Mouse (Mus musculus): Measurements from ENCODE around the gene Cd248. TPM values are rescaled to one million over a fixed set of nuclear protein-coding genes. Genes with fewer than 3 reads are reported as not detected.
A peak's percentile ranks its signal among the peaks of the same experiment; 100 is the strongest.
"Not testable (repeated sequence)": the region's sequence is repeated elsewhere in the genome, so short reads cannot be mapped to it uniquely, and the experiment has no call there.

The Cd248 gene
- polyA plus RNA-seq, 1 experiment from 2014 or later, result 30.1 TPM

DNA sequence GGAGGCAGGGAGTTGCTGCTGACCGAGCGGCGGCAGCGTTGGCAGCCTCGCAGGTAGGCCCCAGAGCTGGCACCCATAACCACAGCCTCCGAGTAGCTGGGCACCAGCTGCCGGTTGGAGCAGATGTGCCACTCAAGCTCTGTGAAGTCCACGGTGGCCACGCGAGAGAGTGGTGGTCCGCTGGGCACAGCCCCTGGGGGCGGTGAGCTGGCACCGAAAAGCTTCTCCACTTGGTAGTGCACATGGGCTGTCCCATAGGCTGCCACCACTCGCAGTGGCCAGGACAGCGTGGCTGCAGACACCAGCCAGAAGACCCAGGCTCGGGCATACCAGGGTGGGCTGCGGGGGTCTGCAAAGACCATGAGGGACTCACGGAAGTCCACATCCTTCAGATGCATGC lies 14.1 kb downstream of the Cd248 start:
- Histone ChIP-seq H3K4me1 (ENCODE audit: control insufficient read depth, insufficient read depth, low read length) (no peaks in the 10 kb centered on the region), H3K4me2 (ENCODE audit: low read depth) (no peak overlapping the region), H3K4me3 (ENCODE audit: low read depth, low read length) (no peak overlapping the region), H3K27me3 (ENCODE audit: control insufficient read depth, insufficient read depth, low read length) (peaks cover 65% of the 10 kb centered on the region), H3K27ac (ENCODE audit: low read depth, low read length) (no peak overlapping the region), H3K9me3 (ENCODE audit: control insufficient read depth, low read length) (no peaks in the 10 kb centered on the region), H3K36me3 (ENCODE audit: control insufficient read depth, insufficient read depth, low read length) (no peaks in the 10 kb centered on the region), H3K9ac (ENCODE audit: low read length) (no peak overlapping the region)
- ATAC-seq (ENCODE audit: insufficient read depth, low FRiP score, low TSS enrichment) (no peak), DNase-seq (ENCODE audit: low spot score) (no peak)
- WGBS, result 67% methylated on average over 18 of the region's 18 CpGs

DNA sequence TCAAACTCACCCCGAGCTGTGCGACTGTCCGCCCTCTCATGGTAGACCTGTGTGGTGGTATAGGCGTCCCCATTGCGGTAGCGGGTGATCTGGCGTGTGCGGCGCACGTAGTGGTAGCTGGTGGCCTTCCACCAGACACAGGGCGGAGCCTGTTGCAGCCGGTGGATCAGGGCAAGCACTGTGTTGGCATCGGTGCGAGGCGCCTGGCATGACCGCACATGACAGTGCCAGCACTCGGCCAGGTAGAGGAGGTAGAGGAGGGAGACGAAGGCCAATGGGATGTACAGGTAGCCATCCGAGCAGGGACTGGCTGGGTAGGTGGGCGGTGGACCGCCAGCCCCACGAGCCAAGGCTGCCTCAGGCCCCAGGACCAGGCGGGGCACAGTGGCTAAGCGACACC lies 14.7 kb downstream of the Cd248 start:
- WGBS, result 74% methylated on average over 24 of the region's 24 CpGs
- ATAC-seq (ENCODE audit: insufficient read depth, low FRiP score, low TSS enrichment), result no peak
- H3K27ac ChIP-seq (ENCODE audit: low read depth, low read length), result no peak overlapping the region
- no peak for DNase-seq (ENCODE audit: low spot score)
- no peaks in the 10 kb centered on the region for H3K9me3 ChIP-seq (ENCODE audit: control insufficient read depth, low read length)
- no peak overlapping the region for H3K4me3 ChIP-seq (ENCODE audit: low read depth, low read length)
- H3K4me1 ChIP-seq (ENCODE audit: control insufficient read depth, insufficient read depth, low read length), result peaks cover 4% of the 10 kb centered on the region
- H3K36me3 ChIP-seq (ENCODE audit: control insufficient read depth, insufficient read depth, low read length), result no peaks in the 10 kb centered on the region
- H3K27me3 ChIP-seq (ENCODE audit: control insufficient read depth, insufficient read depth, low read length), result peaks cover 65% of the 10 kb centered on the region
- no peak overlapping the region for H3K4me2 ChIP-seq (ENCODE audit: low read depth)
- H3K9ac ChIP-seq (ENCODE audit: low read length), result no peak overlapping the region

GRCm38 (mm10) chr19:5083961-5084833 lies 16.3 kb downstream of the Cd248 start:
- DNase-seq (ENCODE audit: low spot score), result no peak
- Histone ChIP-seq H3K4me2 (ENCODE audit: low read depth) (no peak overlapping the region; the same call in 1 of the 2 replicates), H3K9ac (ENCODE audit: low read length) (no peak overlapping the region)

GRCm38 (mm10) chr19:5084834-5085144 lies 16.9 kb downstream of the Cd248 start:
- WGBS, result 5% methylated on average over 15 of the region's 15 CpGs
- H3K4me1 ChIP-seq (ENCODE audit: control insufficient read depth, insufficient read depth, low read length), result peaks cover 11% of the 10 kb centered on the region
- DNase-seq (ENCODE audit: low spot score), result no peak
- ATAC-seq (ENCODE audit: insufficient read depth, low FRiP score, low TSS enrichment), result no peak
- H3K9me3 ChIP-seq (ENCODE audit: control insufficient read depth, low read length), result no peaks in the 10 kb centered on the region
- H3K36me3 ChIP-seq (ENCODE audit: control insufficient read depth, insufficient read depth, low read length), result no peaks in the 10 kb centered on the region
- peaks cover 65% of the 10 kb centered on the region for H3K27me3 ChIP-seq (ENCODE audit: control insufficient read depth, insufficient read depth, low read length)
- no peak overlapping the region for H3K27ac ChIP-seq (ENCODE audit: low read depth, low read length)
- peak overlapping the region; percentile 42 for H3K4me3 ChIP-seq (ENCODE audit: low read depth, low read length)
- peak overlapping the region; percentile 61 for H3K4me2 ChIP-seq (ENCODE audit: low read depth)
- H3K9ac ChIP-seq (ENCODE audit: low read length), result no peak overlapping the region

More at GRCm38 (mm10) chr19:5083961-5084833, 16.3 kb downstream of the Cd248 start:
- Histone ChIP-seq H3K27me3 (ENCODE audit: control insufficient read depth, insufficient read depth, low read length) (peaks cover 65% of the 10 kb centered on the region), H3K4me3 (ENCODE audit: low read depth, low read length) (no peak overlapping the region), H3K27ac (ENCODE audit: low read depth, low read length) (no peak overlapping the region), H3K36me3 (ENCODE audit: control insufficient read depth, insufficient read depth, low read length) (no peaks in the 10 kb centered on the region), H3K4me1 (ENCODE audit: control insufficient read depth, insufficient read depth, low read length) (peaks cover 9% of the 10 kb centered on the region), H3K9me3 (ENCODE audit: control insufficient read depth, low read length) (no peaks in the 10 kb centered on the region)
- no peak for ATAC-seq (ENCODE audit: insufficient read depth, low FRiP score, low TSS enrichment)
- WGBS, result 75% methylated on average over 3 of the region's 3 CpGs

- DNase-seq (ENCODE audit: low spot score) (peak; percentile 16), ATAC-seq (ENCODE audit: insufficient read depth, low FRiP score, low TSS enrichment) (no peak)
- Histone ChIP-seq H3K27me3 (ENCODE audit: control insufficient read depth, insufficient read depth, low read length) (peaks cover 61% of the 10 kb centered on the region), H3K4me2 (ENCODE audit: low read depth) (peak within 1 kb of the TSS; percentile 61), H3K9me3 (ENCODE audit: control insufficient read depth, low read length) (no peaks in the 10 kb centered on the region), H3K36me3 (ENCODE audit: control insufficient read depth, insufficient read depth, low read length) (no peaks in the 10 kb centered on the region), H3K27ac (ENCODE audit: low read depth, low read length) (no peak within 1 kb of the TSS), H3K4me3 (ENCODE audit: low read depth, low read length) (peak within 1 kb of the TSS; percentile 42), H3K9ac (ENCODE audit: low read length) (peak within 1 kb of the TSS; percentile 42), H3K4me1 (ENCODE audit: control insufficient read depth, insufficient read depth, low read length) (peaks cover 11% of the 10 kb centered on the region)
- WGBS, result under 1% methylated on average over 59 of the region's 69 CpGs
Observed at GRCm38 (mm10) chr19:5085145-5085863, 17.4 kb downstream of the Cd248 start, which contains the start of gene Tmem151a. Gene Tmem151a (minus strand): TSS chr19:5085531.

DNA sequence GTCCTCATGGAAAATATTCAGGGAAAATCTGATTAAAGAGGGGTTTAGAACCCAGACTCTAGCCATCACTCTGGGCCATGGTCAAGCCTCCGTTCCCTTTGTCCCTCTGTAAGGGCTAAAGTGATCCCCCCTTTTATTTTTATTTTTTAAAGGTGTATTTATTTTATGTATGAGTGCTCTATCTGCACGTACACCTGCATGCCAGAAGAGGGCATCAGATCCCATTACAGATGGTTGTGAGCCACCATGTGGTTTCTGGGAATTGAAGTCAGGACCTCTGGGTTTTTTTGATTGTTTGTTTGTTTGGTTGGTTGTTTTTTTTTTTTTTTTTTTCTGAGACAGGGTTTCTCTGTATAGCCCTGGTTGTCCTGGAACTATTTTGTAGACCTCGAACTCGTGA lies 18.7 kb downstream of the Cd248 start:
- not testable (repeated sequence) for ATAC-seq (ENCODE audit: insufficient read depth, low FRiP score, low TSS enrichment); H3K9me3 ChIP-seq (ENCODE audit: control insufficient read depth, low read length); H3K9ac ChIP-seq (ENCODE audit: low read length); H3K4me2 ChIP-seq (ENCODE audit: low read depth); DNase-seq (ENCODE audit: low spot score); H3K27ac ChIP-seq (ENCODE audit: low read depth, low read length); H3K36me3 ChIP-seq (ENCODE audit: control insufficient read depth, insufficient read depth, low read length); H3K4me3 ChIP-seq (ENCODE audit: low read depth, low read length)
- Histone ChIP-seq H3K4me1 (ENCODE audit: control insufficient read depth, insufficient read depth, low read length) (peaks cover 11% of the 10 kb centered on the region), H3K27me3 (ENCODE audit: control insufficient read depth, insufficient read depth, low read length) (peaks cover 50% of the 10 kb centered on the region)
- WGBS, result 48% methylated on average over 4 of the region's 4 CpGs

GRCm38 (mm10) chr19:5087884-5088728 lies 20.2 kb downstream of the Cd248 start, which contains the start of gene Yif1a:
Gene Yif1a (plus strand): TSS chr19:5088538.
- peak; percentile 95 for ATAC-seq (ENCODE audit: insufficient read depth, low FRiP score, low TSS enrichment)
- H3K4me2 ChIP-seq (ENCODE audit: low read depth), result peak within 1 kb of the TSS; percentile 83

GRCm38 (mm10) chr19:5089324-5089723 lies 21.4 kb downstream of the Cd248 start:
- H3K27me3 ChIP-seq (ENCODE audit: control insufficient read depth, insufficient read depth, low read length), result peaks cover 22% of the 10 kb centered on the region
- WGBS, result 89% methylated on average over 4 of the region's 4 CpGs
- no peak overlapping the region for H3K27ac ChIP-seq (ENCODE audit: low read depth, low read length)
- H3K4me3 ChIP-seq (ENCODE audit: low read depth, low read length), result peak overlapping the region; percentile 83
- H3K36me3 ChIP-seq (ENCODE audit: control insufficient read depth, insufficient read depth, low read length), result peaks cover 4% of the 10 kb centered on the region
- H3K4me1 ChIP-seq (ENCODE audit: control insufficient read depth, insufficient read depth, low read length), result peaks cover 15% of the 10 kb centered on the region
- peak overlapping the region; percentile 83 for H3K4me2 ChIP-seq (ENCODE audit: low read depth)
- ATAC-seq (ENCODE audit: insufficient read depth, low FRiP score, low TSS enrichment) (no peak), DNase-seq (ENCODE audit: low spot score) (no peak)
- H3K9ac ChIP-seq (ENCODE audit: low read length), result no peak overlapping the region
- no peaks in the 10 kb centered on the region for H3K9me3 ChIP-seq (ENCODE audit: control insufficient read depth, low read length)

More at GRCm38 (mm10) chr19:5087884-5088728, 20.2 kb downstream of the Cd248 start, which contains the start of gene Yif1a:
- Histone ChIP-seq H3K36me3 (ENCODE audit: control insufficient read depth, insufficient read depth, low read length) (peaks cover 4% of the 10 kb centered on the region), H3K9ac (ENCODE audit: low read length) (peak within 1 kb of the TSS; percentile 69), H3K4me3 (ENCODE audit: low read depth, low read length) (peak within 1 kb of the TSS; percentile 83), H3K9me3 (ENCODE audit: control insufficient read depth, low read length) (no peaks in the 10 kb centered on the region), H3K27me3 (ENCODE audit: control insufficient read depth, insufficient read depth, low read length) (peaks cover 34% of the 10 kb centered on the region), H3K4me1 (ENCODE audit: control insufficient read depth, insufficient read depth, low read length) (peaks cover 11% of the 10 kb centered on the region), H3K27ac (ENCODE audit: low read depth, low read length) (peak within 1 kb of the TSS; percentile 64; the same call in 1 of the 2 replicates)
- under 1% methylated on average over 58 of the region's 58 CpGs for WGBS
- peak; percentile 92 for DNase-seq (ENCODE audit: low spot score)

Measured in neural tube, embryonic 11.5 days (tissue).